Mouse (Mus musculus) ES-Bruce4 (cell line): Measurements from ENCODE around the gene Gm9999.

Experiments used
- CTCF ChIP-seq: IDR thresholded peaks from one replicate; pipeline ENCODE4 v1.8.1; 2011; ENCODE audit warnings: low read depth, low read length
- POLR2A ChIP-seq: IDR thresholded peaks from one replicate; pipeline ENCODE4 v1.8.1; 2011; ENCODE audit warnings: low read length; ENCODE audit not compliant: insufficient read depth

DNA sequence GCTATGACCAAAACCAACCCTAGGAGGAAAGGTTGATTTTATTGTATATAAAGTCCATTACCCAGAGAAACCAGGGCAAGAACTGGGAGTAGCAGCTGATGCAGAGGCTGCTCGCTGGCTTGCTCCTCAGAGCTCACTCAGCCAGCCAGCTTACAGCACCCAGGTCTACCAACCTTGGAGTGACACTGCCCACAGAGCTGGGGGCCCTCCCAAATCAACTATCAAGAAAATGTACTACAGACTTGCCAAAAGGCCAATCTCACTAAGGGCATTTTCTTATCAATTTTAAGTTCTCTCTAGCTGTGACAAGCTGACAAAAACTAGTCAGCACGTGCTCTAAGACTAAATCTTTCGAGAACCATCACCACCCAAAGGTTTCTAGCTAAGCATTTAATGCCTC is 12.2 kb downstream of the Gm9999 start:
- no peak for TF ChIP-seq CTCF
- TF ChIP-seq POLR2A = no peak
